Mouse (Mus musculus) cortical plate, adult 2 months (tissue): ENCODE measurements at regions not wholly inside any gene's neighbourhood (a gene's known extent, or its start where the extent isn't known, plus 50 kb on each side); places are given as distances from the start of the nearest gene placed in this dataset.

ENCODE experiments used
- CTCF ChIP-seq: fragments of 200-500 bp; IDR thresholded peaks from 2 replicates; pipeline ENCODE4 v1.5.1; 2011; ENCODE audit warnings: mild to moderate bottlenecking, control low read depth, low read length; ENCODE audit not compliant: insufficient read depth; ENCODE audit errors: extremely low read depth
- POLR2A ChIP-seq: fragments of 200-500 bp; IDR thresholded peaks from 2 replicates; pipeline ENCODE4 v1.6.1; 2011; ENCODE audit warnings: mild to moderate bottlenecking, low read length, control low read depth; ENCODE audit not compliant: insufficient read depth; ENCODE audit errors: extremely low read depth

DNA sequence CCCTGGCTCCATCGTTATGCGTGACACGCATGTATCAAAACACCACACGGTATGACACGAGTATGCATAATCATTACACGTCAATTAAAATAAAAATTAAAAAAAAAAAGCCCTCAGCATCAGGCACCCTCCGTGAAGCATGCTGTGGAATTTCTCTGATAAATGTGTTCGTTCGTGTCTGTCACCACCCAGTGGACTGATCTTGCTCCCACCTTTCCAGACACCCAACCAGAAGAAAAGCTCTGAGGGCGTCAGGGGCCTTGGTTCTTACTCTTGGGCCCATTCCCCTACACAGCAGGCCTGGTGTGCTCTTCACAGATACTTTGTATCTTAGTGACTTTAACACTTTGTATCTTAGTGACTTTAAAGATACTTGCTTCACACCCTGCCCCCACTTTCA, 200.5 kb downstream of the Cryba4 start:
- TF ChIP-seq POLR2A (no peak), CTCF (no peak)
